Mouse (Mus musculus) neutrophil, adult 5-6 weeks (primary cell): Measurements from ENCODE around the gene Srxn1. TPM values are rescaled to one million over a fixed set of nuclear protein-coding genes. Genes with fewer than 3 reads are reported as not detected.
"Not testable (repeated sequence)": the region's sequence is repeated elsewhere in the genome, so short reads cannot be mapped to it uniquely, and the experiment has no call there.

Experiments used
- ATAC-seq: fragments of 151-379, 151-347 bp; 2 replicates; pipeline ENCODE4 v1.8.0; 2017; ENCODE audit warnings: mild to moderate bottlenecking, moderate TSS enrichment; ENCODE audit not compliant: insufficient number of reproducible peaks, poor library complexity, low FRiP score, severe bottlenecking; ENCODE audit errors: extremely low read depth
- total RNA-seq: library from RNA; stranded (forward); fragments of 200-1000 nt; gene quantifications from 2 replicates; pipeline ENCODE4 v1.2.3, GENCODE M21; 2017

The Srxn1 gene
- 3.6 TPM in 2 replicates for total RNA-seq

GRCm38 (mm10) chr2:152105318-152106224 lies at the start of gene Srxn1:
TSS of gene Srxn1 (plus strand) at chr2:152105516.
- peak; percentile 84 for ATAC-seq

DNA sequence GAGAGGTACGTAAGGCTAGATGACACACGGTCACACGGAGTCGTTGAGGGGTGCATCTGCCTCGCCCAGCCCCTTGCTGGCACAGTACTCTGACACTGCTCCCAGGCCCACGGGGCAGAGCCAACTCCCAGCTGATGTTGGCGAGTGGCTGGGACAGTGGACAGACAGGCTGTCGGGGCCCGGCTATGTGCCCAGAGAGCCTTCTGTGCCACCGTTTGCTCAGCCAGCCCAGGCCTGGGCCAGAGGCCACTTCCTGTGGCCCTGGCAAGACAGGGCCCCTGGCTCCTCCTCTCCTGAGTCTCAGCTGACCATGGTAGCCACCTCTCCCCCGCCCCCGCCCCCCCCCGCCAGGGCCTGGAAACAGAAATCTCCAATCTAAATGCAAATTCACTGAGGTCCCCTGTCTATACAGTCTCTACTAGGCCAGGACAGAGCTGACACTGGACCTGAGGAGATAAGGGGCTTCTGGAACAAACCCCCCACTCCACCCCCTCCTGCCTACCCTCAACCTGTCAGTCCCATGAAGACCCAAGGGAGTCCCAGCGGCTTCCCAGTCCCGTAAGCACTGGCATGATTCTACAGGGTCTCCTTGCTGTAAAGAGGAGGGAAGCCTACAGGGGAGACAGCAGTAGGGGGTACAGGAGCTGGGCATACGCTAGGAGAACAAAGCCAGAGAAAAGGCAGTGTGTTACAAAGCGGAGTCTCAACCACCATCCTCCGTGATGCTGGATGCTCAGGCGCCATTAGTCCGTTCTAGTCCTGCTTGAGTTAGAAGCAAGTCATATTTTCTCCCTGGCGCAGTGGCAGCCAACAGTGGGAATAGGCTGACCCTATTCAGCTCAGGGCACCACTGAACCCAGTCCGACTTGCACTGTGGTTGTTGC lies 48.7 kb upstream of the Srxn1 start:
- ATAC-seq: no peak

- no peak for ATAC-seq
Observed at GRCm38 (mm10) chr2:152057252-152057563, 48.1 kb upstream of the Srxn1 start.

- not testable (repeated sequence) for ATAC-seq
Observed at GRCm38 (mm10) chr2:152062817-152063216, 42.5 kb upstream of the Srxn1 start.

DNA sequence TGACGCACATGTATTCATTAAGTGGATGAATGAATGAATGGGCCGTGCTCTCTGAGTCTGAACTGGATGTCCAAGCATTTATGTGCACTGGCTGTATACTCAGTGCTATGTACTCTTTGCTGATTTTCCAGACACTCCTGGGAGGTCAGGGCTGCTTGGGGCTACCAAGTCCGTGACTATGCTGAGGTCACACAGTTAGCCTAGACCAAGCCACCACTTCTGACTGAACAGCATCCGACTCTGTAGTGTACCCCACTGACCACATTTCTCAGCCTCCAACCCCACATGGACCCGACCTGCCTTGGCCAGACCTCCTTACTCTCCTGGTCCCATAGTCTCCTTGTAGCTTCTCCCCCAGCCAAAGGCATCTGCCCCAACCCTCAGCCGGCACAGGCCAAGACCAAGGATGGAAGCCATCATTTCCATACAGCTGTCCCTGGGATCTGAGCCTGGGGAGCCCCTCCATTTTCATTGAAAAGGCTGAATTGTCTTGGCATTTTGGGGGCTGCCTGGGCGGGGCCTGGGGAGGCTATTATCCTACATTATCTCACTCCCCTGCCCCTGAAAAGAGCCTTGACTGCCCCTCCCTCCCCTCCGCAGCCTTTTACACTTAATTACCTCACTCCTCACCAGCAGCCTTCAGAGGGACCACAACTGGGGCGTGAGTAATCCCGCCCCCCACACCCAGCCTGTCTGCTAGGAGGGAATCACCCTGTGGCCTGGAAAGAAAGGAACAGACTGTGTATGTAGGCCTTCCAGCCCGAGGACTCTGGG lies 36.5 kb upstream of the Srxn1 start:
- ATAC-seq: no peak

- no peak for ATAC-seq
Observed at GRCm38 (mm10) chr2:152069434-152069786, 35.9 kb upstream of the Srxn1 start.

- no peak for ATAC-seq
Observed at GRCm38 (mm10) chr2:152069941-152070340, 35.4 kb upstream of the Srxn1 start.

GRCm38 (mm10) chr2:152074521-152074920 lies 30.8 kb upstream of the Srxn1 start:
- no peak for ATAC-seq

DNA sequence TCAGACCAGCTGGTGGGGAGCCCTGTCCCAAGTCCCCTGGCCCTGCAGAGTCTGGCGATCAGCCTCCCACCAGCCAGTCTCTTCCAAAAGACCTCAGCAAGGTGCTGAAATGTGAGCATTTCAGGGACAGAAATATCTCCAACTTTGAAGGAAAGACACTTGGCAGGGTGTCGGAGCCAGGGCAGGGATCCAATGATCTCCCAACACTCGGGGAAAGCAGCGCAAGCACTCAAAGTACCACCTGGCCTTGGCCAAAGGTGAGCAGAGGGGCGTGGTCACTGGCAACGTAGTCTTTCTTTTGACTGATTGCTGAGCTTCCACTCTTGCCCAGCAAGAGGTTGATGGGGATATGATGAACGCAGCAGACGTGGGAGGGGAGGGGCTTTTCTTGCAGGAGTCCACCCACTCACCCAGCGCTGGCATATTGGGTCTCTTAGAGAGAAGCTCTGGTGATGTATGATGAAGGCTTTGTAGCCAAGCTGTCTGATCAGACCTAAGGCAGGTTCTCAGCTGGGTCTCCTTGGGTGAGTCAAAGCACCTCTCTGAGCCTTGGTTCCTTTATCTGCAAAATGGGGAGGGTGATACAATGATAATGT lies 29.9 kb upstream of the Srxn1 start:
- ATAC-seq: no peak

- ATAC-seq: no peak
Observed at GRCm38 (mm10) chr2:152077337-152077736, 28.0 kb upstream of the Srxn1 start.

DNA sequence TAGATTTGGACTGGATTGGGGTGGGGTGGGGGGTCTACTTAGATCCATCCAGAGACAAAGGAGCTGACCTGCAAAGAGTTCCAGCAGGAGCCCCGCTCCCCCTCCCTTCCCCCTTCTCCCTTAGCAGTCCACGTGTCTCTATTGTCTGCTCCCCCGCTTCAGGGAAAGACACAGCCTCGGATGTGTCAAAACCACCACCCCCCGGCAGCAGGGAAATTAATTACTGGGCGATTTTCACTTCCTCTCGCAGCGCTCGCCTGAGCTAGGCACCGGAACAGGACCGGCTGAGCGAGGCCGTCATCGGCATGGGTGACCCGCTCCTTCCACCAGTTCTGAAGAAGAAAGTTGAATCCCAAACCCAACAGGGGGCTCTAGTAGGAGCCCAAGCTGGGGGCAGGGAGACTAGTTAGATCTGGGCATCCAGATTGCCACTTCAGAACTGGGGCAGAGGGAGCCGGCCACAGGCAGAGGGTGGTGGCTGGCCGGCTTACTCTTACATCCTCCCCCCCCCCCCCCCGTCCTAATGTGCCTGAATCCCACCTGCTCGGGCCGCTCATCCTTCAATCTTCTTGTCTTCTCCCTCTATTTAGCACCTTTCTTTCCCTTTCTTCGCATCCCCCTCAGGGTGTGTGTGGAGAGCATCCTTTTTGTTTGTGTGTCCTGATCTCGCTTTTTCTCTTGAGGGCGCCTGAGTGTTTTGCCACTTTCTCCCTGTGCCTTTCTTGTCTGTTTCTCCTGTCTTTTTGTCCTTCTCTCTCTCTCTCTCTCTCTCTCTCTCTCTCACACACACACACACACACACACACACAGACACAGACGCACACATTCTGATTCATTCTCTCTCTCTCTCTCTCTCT lies 24.4 kb upstream of the Srxn1 start, which contains the start of gene Scrt2:
Gene Scrt2 (plus strand): TSS at position 845 of the 857 bp plus-strand sequence.
- ATAC-seq: no peak

DNA sequence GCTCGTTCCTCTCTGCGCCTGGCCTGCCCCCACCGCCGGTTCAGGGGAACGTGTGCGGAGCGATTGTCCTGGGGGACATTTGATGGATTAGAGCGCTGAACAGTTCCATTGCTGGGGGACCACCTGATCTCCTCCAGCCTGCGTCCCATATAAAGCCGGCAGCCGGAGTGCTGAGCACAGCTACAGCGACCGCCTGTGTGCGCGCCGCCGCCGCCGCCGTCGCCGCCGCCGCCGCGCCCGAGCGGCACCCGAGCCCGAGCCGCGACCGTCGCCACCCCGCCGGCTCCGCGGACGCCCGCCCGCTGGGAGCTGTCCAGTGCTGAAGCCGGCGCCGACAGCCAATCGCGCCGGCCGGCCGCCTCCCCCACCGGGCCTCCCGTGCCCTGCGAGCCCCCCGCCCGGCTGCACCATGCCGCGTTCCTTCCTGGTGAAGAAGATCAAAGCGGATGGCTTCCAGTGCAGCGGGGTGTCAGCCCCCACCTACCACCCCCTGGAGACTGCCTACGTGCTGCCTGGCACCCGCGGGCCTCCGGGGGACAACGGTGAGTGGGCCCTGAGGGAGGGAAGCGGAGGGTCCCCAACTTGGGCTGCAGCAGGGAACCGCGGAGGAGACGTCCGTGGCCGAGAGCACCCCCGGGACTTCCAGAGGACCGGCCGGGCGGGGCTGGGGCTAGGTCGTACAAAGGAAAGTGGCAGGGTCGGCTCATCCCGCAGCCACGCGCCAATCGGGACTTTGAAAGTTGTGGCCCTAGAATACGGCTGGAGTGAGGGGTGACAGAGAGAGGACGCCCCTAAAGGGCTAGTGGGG lies 23.5 kb upstream of the Srxn1 start:
- ATAC-seq: no peak

- no peak for ATAC-seq
Observed at GRCm38 (mm10) chr2:152082456-152083285, 22.6 kb upstream of the Srxn1 start.

DNA sequence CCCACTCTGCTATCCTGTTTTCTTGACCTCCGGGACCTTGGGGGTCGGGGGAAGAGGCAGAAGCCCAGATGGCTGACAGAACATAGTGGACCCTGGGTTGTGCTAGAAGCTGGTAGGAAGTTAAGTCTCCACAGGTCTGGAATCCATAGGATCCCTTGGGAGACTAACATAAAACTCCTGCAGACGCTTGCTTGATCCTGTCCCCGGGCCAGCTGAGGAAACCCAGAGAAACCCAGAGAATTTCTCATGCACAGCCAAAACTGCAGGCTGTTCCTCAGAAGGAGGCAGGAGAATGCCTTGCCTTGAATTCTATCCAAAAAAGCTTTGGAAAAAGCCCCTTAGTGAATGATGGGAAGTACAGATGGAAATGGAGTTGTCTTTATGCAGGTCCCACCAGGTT lies 21.9 kb upstream of the Srxn1 start:
- ATAC-seq: no peak

- ATAC-seq: no peak
Observed at GRCm38 (mm10) chr2:152084298-152084697, 21.0 kb upstream of the Srxn1 start.

DNA sequence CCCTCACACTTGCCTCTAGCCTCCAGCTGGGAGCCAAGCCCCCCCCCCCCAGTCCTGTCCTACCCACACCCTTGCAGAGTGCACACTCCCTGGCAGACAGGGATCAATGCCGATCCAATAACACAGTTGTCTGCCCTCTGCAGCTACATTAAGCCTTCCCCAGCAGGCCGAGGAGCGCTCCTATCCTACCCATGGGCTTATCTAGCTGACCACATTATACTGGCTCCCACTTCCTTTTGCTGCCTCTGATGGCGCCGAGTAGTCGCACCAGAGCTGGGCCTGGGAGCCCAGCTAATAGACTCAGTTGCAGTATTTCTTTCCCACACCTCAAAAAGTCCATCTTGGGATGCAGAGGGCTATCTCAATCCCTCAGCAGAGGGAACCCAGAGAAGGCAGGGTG lies 19.9 kb upstream of the Srxn1 start:
- no peak for ATAC-seq
